Mouse (Mus musculus): ENCODE results near the gene Dock7. TPM values are rescaled to one million over a fixed set of nuclear protein-coding genes. Genes with fewer than 3 reads are reported as not detected.

Dock7 gene
- 12.3 and 12.9 TPM in 2 replicates for polyA plus RNA-seq (2012; rRNA removed)

DNA sequence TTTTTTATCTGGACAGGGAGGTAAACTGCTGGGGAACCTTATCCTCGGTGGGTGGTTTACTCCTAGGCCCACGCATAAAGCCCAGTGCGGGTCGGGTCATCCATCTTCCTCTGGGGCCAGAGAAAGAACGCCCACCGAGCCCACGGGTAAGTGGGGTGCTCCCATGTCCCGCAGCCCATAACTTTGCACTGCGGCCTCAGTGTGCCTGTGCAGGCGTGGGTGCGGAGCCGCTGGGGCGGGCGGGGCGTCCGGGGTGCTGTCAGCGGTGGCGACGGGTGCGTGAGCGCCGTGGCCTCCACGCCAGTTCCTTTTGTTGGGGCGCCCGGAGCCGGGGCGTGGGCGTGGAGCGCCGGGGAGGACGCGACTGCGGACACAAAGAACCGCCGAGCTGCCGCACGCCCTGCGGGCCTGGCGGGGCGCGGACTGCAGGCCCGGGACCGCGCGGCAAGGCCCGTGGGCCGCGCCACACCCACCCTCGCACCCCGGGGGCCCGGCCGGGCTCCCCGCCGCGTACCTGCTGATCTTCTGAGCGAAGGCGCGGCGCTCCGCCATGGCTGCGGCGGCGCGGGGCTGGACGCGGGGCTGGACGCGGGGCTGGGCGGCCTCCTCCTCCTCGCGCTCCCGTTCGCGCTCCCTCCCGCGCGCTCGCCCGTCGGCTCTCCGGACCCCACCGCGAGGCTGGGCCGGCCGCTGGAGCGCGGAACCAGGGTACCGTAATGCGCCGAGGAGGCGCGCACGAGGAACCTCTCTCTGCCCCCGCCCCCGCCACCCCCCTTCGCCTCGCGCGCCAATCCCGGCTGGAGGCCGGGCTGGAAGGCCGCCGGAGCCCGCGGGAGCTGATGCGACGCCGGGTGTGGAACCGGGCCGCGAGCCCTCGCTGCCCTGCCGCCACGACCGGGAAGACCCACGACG is at the start of gene Dock7:
Gene Dock7, minus strand, starts transcription at position 705 of the 912 bp plus-strand sequence.

DNA sequence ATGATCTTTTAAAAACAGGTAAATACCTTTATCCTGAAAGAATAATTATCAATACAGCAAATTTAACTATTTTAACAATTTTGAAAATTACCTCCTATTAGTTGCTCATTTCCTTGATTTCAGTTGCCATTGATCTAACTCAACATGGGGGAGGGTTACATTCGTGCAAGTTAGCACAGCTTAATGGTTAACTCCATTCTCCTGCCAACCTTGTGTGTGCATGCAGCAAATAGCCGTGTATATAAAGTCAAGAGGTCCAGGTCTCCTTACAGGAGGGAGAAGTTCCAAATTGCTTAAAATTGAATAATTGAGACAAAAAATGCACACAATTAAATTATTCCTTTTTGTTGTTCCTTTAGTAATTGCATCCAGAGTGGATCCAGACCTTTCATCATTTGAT is 90.0 kb downstream of the Dock7 start, which contains the start of gene Angptl3:
Gene Angptl3, plus strand, starts transcription at position 269 of the 400 bp plus-strand sequence.

DNA sequence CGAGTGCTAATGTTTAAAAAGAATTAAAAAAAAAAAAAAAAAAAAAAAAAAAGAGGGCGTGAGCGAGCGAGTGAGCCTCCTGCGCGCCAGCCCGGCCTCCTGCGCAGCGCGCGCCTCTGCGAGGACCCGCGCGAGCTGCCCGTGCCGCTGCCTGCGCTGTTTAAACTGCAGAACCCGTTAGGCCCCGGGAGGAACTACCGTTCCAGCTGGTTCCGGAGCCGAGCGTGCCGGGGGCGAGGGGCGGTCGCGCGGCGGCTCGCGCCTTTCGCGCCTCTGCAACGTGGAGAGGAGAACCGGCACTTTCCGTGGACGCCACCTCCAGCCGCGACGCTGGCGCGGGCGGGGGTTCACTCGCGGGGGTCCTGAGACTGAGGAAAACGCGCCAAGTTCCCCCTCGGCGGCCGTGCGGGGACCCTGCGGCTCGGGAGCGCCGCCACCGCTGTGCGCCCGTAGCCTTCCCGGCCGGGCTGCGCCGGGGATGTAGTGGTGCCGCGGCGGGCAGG is 197.1 kb downstream of the Dock7 start, which contains the start of gene Usp1:
Gene Usp1, plus strand, starts transcription at position 243 of the 503 bp plus-strand sequence.

Other genes with a start within 250 kb of the Dock7 start
- gene Usp1, start 197.1 kb downstream of the Dock7 start, polyA plus RNA-seq (2012; rRNA removed) = 17.6 and 19.1 TPM in 2 replicates
- gene Angptl3, start 90.0 kb downstream of the Dock7 start, polyA plus RNA-seq (2012; rRNA removed) = 256 and 285 TPM in 2 replicates
- gene Atg4c, start 73.0 kb upstream of the Dock7 start, polyA plus RNA-seq (2012; rRNA removed) = 3.3 and 3.8 TPM in 2 replicates
- 0.32 and 0.42 TPM in 2 replicates for gene Gm12689, start 175.0 kb upstream of the Dock7 start, polyA plus RNA-seq (2012; rRNA removed)

Data from liver, embryonic 18 days (tissue).